Mouse (Mus musculus): ENCODE results near the gene Gm4981.
A peak's percentile ranks its signal among the peaks of the same experiment; 100 is the strongest.
"Not testable (repeated sequence)": the region's sequence is repeated elsewhere in the genome, so short reads cannot be mapped to it uniquely, and the experiment has no call there.

Gene Gm4981

GRCm38 (mm10) chr10:58236613-58237012 is at the start of gene Gm4981:
TSS of gene Gm4981 (minus strand) at chr10:58236701.
- DNase-seq (ENCODE audit: inconsistent ontology term): no peak

GRCm38 (mm10) chr10:58282238-58282637 is 45.7 kb upstream of the Gm4981 start:
- no peak for DNase-seq (ENCODE audit: inconsistent ontology term)

- no peak for DNase-seq (ENCODE audit: inconsistent ontology term)
Observed at GRCm38 (mm10) chr10:58258466-58258865, 22.0 kb upstream of the Gm4981 start.

- DNase-seq (ENCODE audit: inconsistent ontology term): no peak
Observed at GRCm38 (mm10) chr10:58255954-58256353, 19.5 kb upstream of the Gm4981 start.

- peak; percentile 90 for DNase-seq (ENCODE audit: inconsistent ontology term)
Observed at GRCm38 (mm10) chr10:58255213-58255892, 18.9 kb upstream of the Gm4981 start, which contains the start of gene Gcc2. TSS of gene Gcc2 (plus strand) at chr10:58255497.

GRCm38 (mm10) chr10:58254635-58255175 is 18.2 kb upstream of the Gm4981 start:
- DNase-seq (ENCODE audit: inconsistent ontology term): peak; percentile 24

- DNase-seq (ENCODE audit: inconsistent ontology term): no peak
Observed at GRCm38 (mm10) chr10:58249535-58249934, 13.0 kb upstream of the Gm4981 start.

GRCm38 (mm10) chr10:58238984-58239740 is 2.7 kb upstream of the Gm4981 start:
- peak; percentile 20 for DNase-seq (ENCODE audit: inconsistent ontology term)

- not testable (repeated sequence) for DNase-seq (ENCODE audit: inconsistent ontology term)
Observed at GRCm38 (mm10) chr10:58234985-58235384, 1.5 kb downstream of the Gm4981 start.

- not testable (repeated sequence) for DNase-seq (ENCODE audit: inconsistent ontology term)
Observed at GRCm38 (mm10) chr10:58233740-58234121, 2.8 kb downstream of the Gm4981 start.

- DNase-seq (ENCODE audit: inconsistent ontology term): not testable (repeated sequence)
Observed at GRCm38 (mm10) chr10:58233054-58233739, 3.3 kb downstream of the Gm4981 start.

GRCm38 (mm10) chr10:58232641-58232969 is 3.9 kb downstream of the Gm4981 start, which contains the start of gene Duxf3:
TSS of gene Duxf3 (minus strand) at chr10:58232675.
- DNase-seq (ENCODE audit: inconsistent ontology term): not testable (repeated sequence)

- peak; percentile 52 for DNase-seq (ENCODE audit: inconsistent ontology term)
Observed at GRCm38 (mm10) chr10:58231779-58232640, 4.5 kb downstream of the Gm4981 start.

GRCm38 (mm10) chr10:58231088-58231487 is 5.4 kb downstream of the Gm4981 start:
- DNase-seq (ENCODE audit: inconsistent ontology term): not testable (repeated sequence)

GRCm38 (mm10) chr10:58230021-58230420 is 6.5 kb downstream of the Gm4981 start:
- DNase-seq (ENCODE audit: inconsistent ontology term): not testable (repeated sequence)

GRCm38 (mm10) chr10:58227798-58228197 is 8.7 kb downstream of the Gm4981 start:
- DNase-seq (ENCODE audit: inconsistent ontology term): not testable (repeated sequence)

GRCm38 (mm10) chr10:58226357-58226756 is 10.1 kb downstream of the Gm4981 start:
- DNase-seq (ENCODE audit: inconsistent ontology term): not testable (repeated sequence)

- DNase-seq (ENCODE audit: inconsistent ontology term): not testable (repeated sequence)
Observed at GRCm38 (mm10) chr10:58224827-58225785, 11.4 kb downstream of the Gm4981 start, which contains the start of gene AW822073. TSS of gene AW822073 (minus strand) at chr10:58224930.

- DNase-seq (ENCODE audit: inconsistent ontology term): peak; percentile 24
Observed at GRCm38 (mm10) chr10:58223972-58224805, 12.3 kb downstream of the Gm4981 start.
